Mouse (Mus musculus) forebrain, embryonic 13.5 days (tissue): ENCODE measurements around the gene Wipf3. TPM values are rescaled to one million over a fixed set of nuclear protein-coding genes. Genes with fewer than 3 reads are reported as not detected.
A peak's percentile ranks its signal among the peaks of the same experiment; 100 is the strongest.

ENCODE experiments used
- ATAC-seq: fragments of 200-750 bp; cut with Nextera tagmentation; 2 replicates; pipeline ENCODE4 v1.8.0; 2017
- H3K27ac ChIP-seq: fragments of 300-500 bp; sonication (generic); 2 replicates; pipeline ENCODE4 v1.5.1; 2015; ENCODE audit warnings: inconsistent platforms, mild to moderate bottlenecking, moderate library complexity
- H3K27me3 ChIP-seq: fragments of 300-500 bp; sonication (generic); 2 replicates; pipeline ENCODE4 v1.6.1; 2015; ENCODE audit warnings: mild to moderate bottlenecking, inconsistent platforms
- H3K36me3 ChIP-seq: fragments of 300-500 bp; sonication (generic); 2 replicates; pipeline ENCODE4 v1.6.1; 2015; ENCODE audit warnings: mild to moderate bottlenecking, inconsistent platforms; ENCODE audit not compliant: poor library complexity, severe bottlenecking
- H3K4me1 ChIP-seq: fragments of 300-500 bp; sonication (generic); 2 replicates; pipeline ENCODE4 v1.6.1; 2015; ENCODE audit warnings: inconsistent platforms
- H3K4me2 ChIP-seq: fragments of 300-500 bp; sonication (generic); 2 replicates; pipeline ENCODE4 v1.6.1; 2015; ENCODE audit warnings: inconsistent platforms, mild to moderate bottlenecking, moderate library complexity
- H3K4me3 ChIP-seq: fragments of 300-500 bp; sonication (generic); 2 replicates; pipeline ENCODE4 v1.5.1; 2015; ENCODE audit warnings: mild to moderate bottlenecking, inconsistent platforms
- H3K9ac ChIP-seq: fragments of 300-500 bp; sonication (generic); 2 replicates; pipeline ENCODE4 v1.6.1; 2015; ENCODE audit warnings: mild to moderate bottlenecking, inconsistent platforms
- H3K9me3 ChIP-seq: fragments of 300-500 bp; sonication (generic); replicated peaks from 2 replicates; pipeline ENCODE4 v1.6.1; 2016; ENCODE audit warnings: inconsistent platforms
- WGBS: fragments of 180-500 bp; shearing (Covaris S2); methylation state at CpG from one replicate; pipeline ENCODE4 v1.1.7; 2015; 5-methylcytosine and 5-hydroxymethylcytosine counted together
- polyA plus RNA-seq: library from polyadenylated mRNA; unstranded; fragments of >200 nt; fragmentation: Nextera tagmentation; extraction: Ambion mirVana; gene quantifications from 2 replicates; pipeline ENCODE4 v1.2.1, GENCODE M21; 2015

Wipf3 gene
- 2.4 and 2.8 TPM in 2 replicates for polyA plus RNA-seq

DNA sequence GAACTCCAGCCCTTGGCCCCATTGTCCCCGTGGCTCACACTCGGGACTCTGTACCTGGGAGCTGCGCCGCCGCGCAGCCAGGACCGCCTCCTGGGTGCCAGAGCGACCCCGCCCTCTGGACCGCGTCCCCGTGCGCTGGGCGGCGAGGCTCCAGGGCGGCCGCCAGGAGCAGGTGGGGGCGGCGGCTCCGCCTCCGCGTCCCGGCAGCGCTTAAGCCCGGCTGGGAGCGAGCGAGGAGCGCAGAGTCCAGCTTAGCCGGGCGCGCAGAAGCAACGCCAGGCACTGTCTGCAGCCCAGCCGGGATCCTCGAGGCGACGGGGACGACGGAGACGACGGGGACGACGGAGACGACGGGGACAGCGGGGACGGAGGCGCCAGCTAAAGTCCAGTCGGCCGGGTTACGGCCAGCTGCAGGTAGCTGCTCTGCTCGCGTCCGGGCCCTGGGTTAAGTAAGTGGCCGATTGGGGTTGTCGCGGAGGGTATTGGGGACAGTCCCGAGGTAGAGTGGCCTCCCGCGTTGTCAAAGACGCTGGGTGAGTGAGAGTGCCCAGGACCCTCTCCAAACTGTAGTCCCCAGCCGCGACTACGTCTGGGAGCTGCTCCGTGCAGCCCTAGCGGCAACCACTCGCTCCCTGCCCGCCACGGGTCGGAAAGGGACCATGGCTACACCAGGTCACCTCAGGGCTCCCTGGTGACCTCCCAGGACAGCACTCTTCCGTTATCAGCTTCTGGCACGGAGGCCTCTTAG is at the start of gene Wipf3:
TSS of gene Wipf3 (plus strand) at position 157 of the 748 bp plus-strand sequence.
- H3K27ac ChIP-seq = peak within 1 kb of the TSS; percentile 14; the same call in 1 of the 2 replicates
- H3K27me3 ChIP-seq = peaks cover 26% of the 10 kb centered on the region
- under 1% methylated on average over 68 of the region's 71 CpGs for WGBS
- ATAC-seq = peak; percentile 76
- H3K4me2 ChIP-seq = peak within 1 kb of the TSS; percentile 96
- H3K4me1 ChIP-seq = peaks cover 46% of the 10 kb centered on the region
- no peaks in the 10 kb centered on the region for H3K9me3 ChIP-seq
- peak within 1 kb of the TSS; percentile 74 for H3K9ac ChIP-seq
- H3K36me3 ChIP-seq = no peaks in the 10 kb centered on the region
- peak within 1 kb of the TSS; percentile 59 for H3K4me3 ChIP-seq

DNA sequence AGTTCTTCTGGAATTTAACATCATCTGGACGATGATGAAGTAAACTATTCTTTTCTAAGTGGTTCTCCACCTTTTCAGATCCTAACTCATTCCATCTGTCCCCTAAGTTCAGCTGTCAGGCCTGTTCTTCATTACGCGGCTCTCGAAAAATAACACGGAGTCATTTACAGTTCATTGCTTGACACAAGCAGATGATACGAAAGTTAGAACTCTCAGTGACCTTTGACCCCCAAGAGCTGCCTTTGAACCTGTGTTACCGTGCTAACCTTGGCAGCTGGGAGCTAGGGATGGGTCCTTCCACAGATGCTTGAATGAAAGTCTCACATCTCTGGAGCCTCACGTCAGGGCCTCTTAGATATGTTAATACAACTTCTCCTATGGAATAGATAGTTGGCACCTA is 46.8 kb upstream of the Wipf3 start:
- no peaks in the 10 kb centered on the region for H3K36me3 ChIP-seq
- H3K4me2 ChIP-seq = no peak overlapping the region
- H3K9ac ChIP-seq = no peak overlapping the region
- no peaks in the 10 kb centered on the region for H3K27me3 ChIP-seq
- H3K9me3 ChIP-seq = no peaks in the 10 kb centered on the region
- no peak overlapping the region for H3K4me3 ChIP-seq
- ATAC-seq = no peak
- 78% methylated on average over 8 of the region's 8 CpGs for WGBS
- peaks cover 8% of the 10 kb centered on the region for H3K4me1 ChIP-seq
- no peak overlapping the region for H3K27ac ChIP-seq

DNA sequence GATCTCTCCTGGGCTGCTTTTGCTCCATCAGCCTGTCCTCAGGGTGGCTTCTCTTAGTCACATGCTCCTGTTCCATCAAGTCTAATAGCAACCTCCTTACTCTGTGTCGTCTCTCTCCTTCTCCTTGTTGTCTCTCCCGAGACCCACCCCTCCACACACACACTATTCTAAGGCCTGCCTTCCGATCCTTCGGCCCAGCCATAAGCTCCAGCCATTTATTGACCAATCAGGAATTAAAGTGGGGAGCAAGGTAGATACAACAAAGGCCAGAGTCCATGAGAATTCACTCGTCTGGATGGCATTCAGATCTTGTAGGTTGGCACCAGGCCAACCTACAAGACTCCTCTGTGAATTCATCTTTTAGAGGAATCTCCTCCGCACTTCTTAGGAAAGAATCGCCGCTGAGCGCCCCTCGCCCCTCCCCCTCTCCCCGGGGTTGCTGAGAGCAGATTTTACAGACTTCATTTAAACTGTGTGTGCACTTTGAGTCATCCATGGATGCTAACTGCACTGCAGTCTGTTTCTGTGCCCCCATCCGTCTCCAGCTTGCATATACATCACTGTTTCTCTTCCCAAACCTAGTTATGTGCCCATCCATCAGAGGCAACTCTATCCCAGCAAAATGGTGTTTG is 45.4 kb upstream of the Wipf3 start:
- H3K9ac ChIP-seq = no peak overlapping the region
- H3K9me3 ChIP-seq = no peaks in the 10 kb centered on the region
- WGBS = 41% methylated on average over 12 of the region's 12 CpGs
- H3K27me3 ChIP-seq = no peaks in the 10 kb centered on the region
- H3K4me2 ChIP-seq = no peak overlapping the region; the same call in 1 of the 2 replicates
- H3K27ac ChIP-seq = no peak overlapping the region
- H3K4me3 ChIP-seq = no peak overlapping the region
- peaks cover 8% of the 10 kb centered on the region for H3K4me1 ChIP-seq
- ATAC-seq = no peak
- H3K36me3 ChIP-seq = no peaks in the 10 kb centered on the region

DNA sequence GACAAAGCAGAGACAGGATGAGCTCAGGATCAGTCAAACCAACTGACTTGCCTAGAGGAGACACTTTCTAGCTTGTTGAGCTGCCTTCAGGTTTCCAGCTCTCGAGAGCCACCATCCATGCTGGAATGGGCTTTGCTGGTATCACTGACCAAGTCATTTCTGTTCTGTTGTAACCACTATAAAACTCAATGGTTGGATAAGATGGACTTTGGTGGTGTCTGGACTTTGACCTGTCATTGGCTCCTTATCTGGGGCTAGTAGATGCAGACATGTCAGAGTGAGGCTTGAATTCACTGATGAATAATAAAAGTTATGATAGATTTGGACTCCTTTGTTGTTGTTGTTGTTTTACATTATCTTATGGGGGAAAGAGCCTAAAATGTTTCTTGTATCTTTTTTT is 44.6 kb upstream of the Wipf3 start:
- 92% methylated on average over 1 of the region's 1 CpGs for WGBS
- no peak for ATAC-seq
- no peak overlapping the region for H3K27ac ChIP-seq

DNA sequence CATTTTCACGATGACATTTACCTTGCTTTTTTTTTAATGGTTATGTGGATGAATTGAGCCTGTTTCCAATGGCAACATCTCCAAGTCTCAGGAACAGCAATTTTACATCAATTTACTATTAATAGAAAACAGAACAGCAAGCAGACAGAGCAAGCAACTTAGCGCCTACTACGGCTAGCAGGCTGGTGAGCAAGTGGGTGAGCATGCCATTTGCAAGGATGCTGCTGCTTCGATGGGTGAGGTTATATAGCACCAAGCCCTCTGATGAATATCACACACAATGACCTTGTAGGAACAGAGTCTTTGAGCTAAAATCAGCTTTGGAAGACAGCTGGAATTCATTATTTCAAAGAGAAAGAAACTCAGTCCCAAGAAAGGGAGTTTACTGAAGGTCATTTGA is 43.0 kb upstream of the Wipf3 start:
- Histone ChIP-seq H3K27ac (no peak overlapping the region; the same call in 1 of the 2 replicates), H3K27me3 (no peaks in the 10 kb centered on the region), H3K4me1 (peaks cover 8% of the 10 kb centered on the region), H3K4me2 (no peak overlapping the region), H3K9ac (no peak overlapping the region), H3K9me3 (no peaks in the 10 kb centered on the region), H3K4me3 (no peak overlapping the region), H3K36me3 (no peaks in the 10 kb centered on the region)
- 80% methylated on average over 4 of the region's 4 CpGs for WGBS
- ATAC-seq = no peak

More for the DNA sequence above, 44.6 kb upstream of the Wipf3 start:
- no peaks in the 10 kb centered on the region for H3K27me3 ChIP-seq
- H3K9me3 ChIP-seq = no peaks in the 10 kb centered on the region
- no peak overlapping the region for H3K4me2 ChIP-seq
- no peak overlapping the region for H3K9ac ChIP-seq
- H3K4me1 ChIP-seq = peaks cover 8% of the 10 kb centered on the region
- no peak overlapping the region for H3K4me3 ChIP-seq
- H3K36me3 ChIP-seq = no peaks in the 10 kb centered on the region

DNA sequence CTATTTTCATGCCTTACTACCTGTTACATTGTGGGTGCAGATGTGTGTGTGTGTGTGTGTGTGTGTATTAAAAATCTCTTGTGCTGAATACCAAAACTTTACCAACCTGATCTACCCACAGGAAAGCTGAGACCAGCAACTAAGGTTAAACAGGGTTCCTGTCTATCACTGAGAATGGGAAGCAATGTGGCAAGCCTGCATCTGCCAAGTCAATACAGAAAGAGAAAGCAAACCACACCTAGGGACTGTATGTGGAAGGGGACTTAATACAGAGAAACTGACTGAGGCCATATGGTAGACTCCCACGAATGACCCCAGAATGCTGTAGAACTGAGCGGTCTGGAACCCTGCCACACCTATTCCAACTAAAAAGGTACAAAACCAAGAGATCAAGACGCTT is 42.4 kb upstream of the Wipf3 start:
- WGBS = 85% methylated on average over 3 of the region's 3 CpGs

DNA sequence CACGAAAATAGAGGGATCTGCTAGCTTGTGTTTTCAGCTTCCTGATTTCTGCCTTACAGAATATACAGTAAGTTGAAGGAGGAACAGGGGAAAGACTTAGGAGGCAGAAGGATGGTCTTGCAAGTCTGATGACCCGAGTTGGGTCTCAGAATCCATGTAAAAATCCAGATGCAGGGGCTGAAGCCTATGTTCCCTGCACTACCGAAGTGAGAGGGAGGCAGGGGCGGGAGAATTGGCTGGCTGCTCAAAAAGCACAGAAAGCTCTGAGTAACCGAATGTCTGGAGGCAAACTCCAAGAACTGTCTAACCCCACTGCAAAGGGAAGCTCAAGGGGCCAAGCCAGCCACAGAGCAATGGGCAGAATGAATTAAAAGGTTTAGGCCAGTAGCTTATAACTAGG is 41.7 kb upstream of the Wipf3 start:
- no peaks in the 10 kb centered on the region for H3K9me3 ChIP-seq

More for the DNA sequence above, 42.4 kb upstream of the Wipf3 start:
- Histone ChIP-seq H3K36me3 (no peaks in the 10 kb centered on the region), H3K4me1 (peaks cover 8% of the 10 kb centered on the region), H3K27me3 (no peaks in the 10 kb centered on the region), H3K9me3 (no peaks in the 10 kb centered on the region), H3K27ac (no peak overlapping the region; the same call in 1 of the 2 replicates), H3K4me3 (no peak overlapping the region), H3K4me2 (no peak overlapping the region), H3K9ac (no peak overlapping the region)
- ATAC-seq = no peak

DNA sequence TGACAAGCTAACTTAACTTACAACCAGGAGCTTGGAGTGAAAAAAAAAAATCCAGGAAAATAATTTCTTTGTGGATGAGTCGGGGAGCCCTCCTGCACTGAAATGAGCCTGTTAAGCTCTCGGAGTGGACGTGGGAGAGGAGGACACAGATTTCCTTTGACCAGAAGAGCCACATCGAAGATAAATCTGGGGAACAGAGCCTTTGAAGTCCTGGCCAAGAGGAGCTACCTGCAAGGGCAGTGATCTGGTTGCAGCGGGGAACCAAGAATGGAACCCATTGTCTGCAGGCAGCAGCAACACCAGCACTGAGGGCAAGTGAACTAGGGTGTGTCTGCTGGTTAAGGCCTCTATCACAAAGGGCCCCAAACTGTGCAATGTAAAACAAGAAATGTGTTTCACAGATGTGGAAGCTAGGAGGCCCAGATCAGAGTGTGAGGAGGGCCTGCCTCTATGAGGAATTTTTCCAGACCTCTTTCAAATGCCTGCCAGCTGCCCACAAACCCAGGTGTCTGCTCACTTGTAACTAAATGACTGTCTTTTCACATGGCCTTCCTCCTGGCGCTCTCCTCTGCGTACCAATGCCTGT is 40.6 kb upstream of the Wipf3 start:
- Histone ChIP-seq H3K4me2 (no peak overlapping the region), H3K27ac (no peak overlapping the region), H3K4me3 (no peak overlapping the region), H3K9me3 (no peaks in the 10 kb centered on the region), H3K36me3 (no peaks in the 10 kb centered on the region), H3K9ac (no peak overlapping the region), H3K27me3 (no peaks in the 10 kb centered on the region), H3K4me1 (peaks cover 7% of the 10 kb centered on the region)
- no peak for ATAC-seq
- 78% methylated on average over 7 of the region's 7 CpGs for WGBS

More for the DNA sequence above, 41.7 kb upstream of the Wipf3 start:
- Histone ChIP-seq H3K36me3 (no peaks in the 10 kb centered on the region), H3K4me3 (no peak overlapping the region), H3K9ac (no peak overlapping the region), H3K4me2 (no peak overlapping the region), H3K27me3 (no peaks in the 10 kb centered on the region), H3K4me1 (peaks cover 8% of the 10 kb centered on the region), H3K27ac (no peak overlapping the region)
- ATAC-seq = no peak
- WGBS = 76% methylated on average over 5 of the region's 5 CpGs

DNA sequence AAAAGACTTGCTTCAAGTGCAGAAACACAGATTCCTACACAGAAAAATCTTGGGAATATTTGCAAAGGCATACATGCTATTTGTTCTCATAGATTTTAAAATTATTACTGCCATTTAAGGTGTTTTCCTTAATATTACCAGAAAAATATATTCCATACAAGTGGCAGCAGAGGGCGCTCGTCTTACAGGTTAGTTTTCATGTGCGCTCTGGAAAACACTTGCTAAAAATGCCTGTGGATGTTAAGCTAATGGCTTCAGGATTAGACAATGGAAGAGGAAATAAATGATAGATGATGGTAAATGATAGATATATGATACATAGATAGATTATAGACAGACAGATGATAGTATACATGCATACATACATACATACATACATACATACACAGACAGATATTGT is 37.6 kb upstream of the Wipf3 start:
- no peak overlapping the region for H3K27ac ChIP-seq
- H3K9ac ChIP-seq = no peak overlapping the region
- no peaks in the 10 kb centered on the region for H3K36me3 ChIP-seq
- H3K4me3 ChIP-seq = no peak overlapping the region
- H3K4me2 ChIP-seq = no peak overlapping the region
- 1% methylated on average over 3 of the region's 3 CpGs for WGBS
- H3K4me1 ChIP-seq = no peaks in the 10 kb centered on the region
- H3K9me3 ChIP-seq = no peaks in the 10 kb centered on the region
- peak; percentile 57; the same call in 1 of the 2 replicates for ATAC-seq
- no peaks in the 10 kb centered on the region for H3K27me3 ChIP-seq

DNA sequence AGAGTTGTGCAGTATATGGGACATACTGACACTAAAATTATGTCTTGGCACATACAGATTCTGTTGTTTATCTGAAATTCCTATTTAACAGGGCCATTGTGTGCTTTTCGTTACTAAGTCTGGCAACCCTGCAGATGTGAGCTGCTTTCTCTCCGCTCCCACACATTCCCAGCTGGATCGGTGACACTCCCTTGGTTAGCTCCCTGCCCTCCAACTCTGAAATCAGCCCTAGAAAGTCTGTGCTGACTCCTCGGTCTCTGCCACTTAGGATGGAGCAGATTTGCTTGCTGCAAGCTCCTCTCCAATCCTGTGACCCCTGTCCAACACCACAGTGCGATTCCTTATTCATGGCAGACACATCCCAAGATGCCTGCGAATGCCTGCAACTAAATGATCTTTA is 35.5 kb upstream of the Wipf3 start:
- Histone ChIP-seq H3K9me3 (no peaks in the 10 kb centered on the region), H3K4me3 (no peak overlapping the region), H3K9ac (no peak overlapping the region), H3K36me3 (no peaks in the 10 kb centered on the region), H3K4me1 (peaks cover 1% of the 10 kb centered on the region), H3K27ac (no peak overlapping the region), H3K4me2 (no peak overlapping the region), H3K27me3 (no peaks in the 10 kb centered on the region)
- ATAC-seq = no peak
- 85% methylated on average over 6 of the region's 6 CpGs for WGBS

DNA sequence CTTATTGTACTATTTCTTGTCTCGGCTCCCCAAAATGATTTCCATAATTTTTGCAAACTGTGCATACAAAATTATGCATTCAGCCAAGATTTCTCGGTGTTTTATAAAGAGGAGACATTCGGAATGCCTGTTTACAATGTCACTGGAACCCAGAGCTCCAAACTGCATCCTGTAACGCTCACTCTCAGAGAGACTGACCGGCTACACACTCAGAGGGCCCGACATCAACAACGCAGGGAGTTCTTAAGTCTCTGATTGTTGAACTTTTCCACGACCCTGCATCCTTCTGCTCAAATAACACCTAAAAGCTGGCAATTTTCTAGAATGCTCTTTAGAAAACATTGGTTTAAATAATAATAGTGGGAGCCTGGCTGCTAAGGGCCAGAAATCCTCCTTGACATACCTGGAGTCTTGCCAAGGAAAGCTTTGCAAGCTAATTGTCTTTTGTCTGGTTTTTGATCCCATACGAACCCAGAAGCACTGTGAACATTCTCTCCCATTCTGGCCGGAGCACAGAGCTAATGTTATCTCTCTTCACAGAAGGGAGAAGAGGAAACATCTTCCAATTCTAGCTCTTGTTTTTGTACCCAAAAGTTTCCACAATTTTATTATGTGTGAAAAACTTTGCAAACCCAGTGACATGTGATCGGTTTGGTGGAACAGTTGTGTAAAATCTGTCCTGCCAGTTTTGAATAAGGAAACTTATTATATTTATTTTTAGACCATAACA is 30.0 kb upstream of the Wipf3 start:
- Histone ChIP-seq H3K27ac (no peak overlapping the region), H3K27me3 (no peaks in the 10 kb centered on the region), H3K9ac (no peak overlapping the region), H3K9me3 (no peaks in the 10 kb centered on the region), H3K4me3 (no peak overlapping the region), H3K36me3 (no peaks in the 10 kb centered on the region), H3K4me1 (peaks cover 10% of the 10 kb centered on the region), H3K4me2 (no peak overlapping the region)
- no peak for ATAC-seq
- 42% methylated on average over 11 of the region's 11 CpGs for WGBS

DNA sequence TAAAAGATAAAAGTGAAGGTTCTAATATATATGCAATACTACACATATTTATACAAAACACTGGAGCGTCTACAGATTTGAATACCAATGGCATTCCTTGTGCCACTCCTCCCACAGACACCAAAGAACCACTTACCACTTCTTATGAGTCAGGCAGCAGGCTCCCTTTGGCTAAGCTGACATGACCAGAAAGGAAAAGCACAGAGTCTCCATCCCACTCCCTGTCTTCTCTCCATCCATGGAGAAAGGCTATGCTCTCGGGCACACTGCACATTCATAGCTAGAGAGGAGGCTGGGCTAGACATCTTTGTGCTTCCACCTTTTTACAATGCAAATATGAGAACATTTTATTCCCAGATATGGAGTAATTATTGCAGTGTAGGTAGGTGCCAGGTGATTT is 27.9 kb upstream of the Wipf3 start:
- Histone ChIP-seq H3K27ac (no peak overlapping the region), H3K36me3 (no peaks in the 10 kb centered on the region), H3K4me1 (peaks cover 10% of the 10 kb centered on the region), H3K4me2 (no peak overlapping the region), H3K27me3 (no peaks in the 10 kb centered on the region), H3K9me3 (no peaks in the 10 kb centered on the region), H3K9ac (no peak overlapping the region), H3K4me3 (no peak overlapping the region)
- 69% methylated on average over 2 of the region's 2 CpGs for WGBS
- ATAC-seq = no peak
